Mouse (Mus musculus) heart, adult 2 months (tissue): ENCODE measurements around the gene Atp6v1g2.

Source experiments
- CTCF ChIP-seq: fragments of 200-600 bp; IDR thresholded peaks from 2 replicates; pipeline ENCODE4 v1.8.1; 2022; ENCODE audit warnings: antibody characterized with exemption, mild to moderate bottlenecking, moderate library complexity
- EP300 ChIP-seq: fragments of 200-500 bp; IDR thresholded peaks from 2 replicates; pipeline ENCODE4 v1.6.1; 2011; ENCODE audit warnings: low read depth, low read length, control low read depth; ENCODE audit not compliant: insufficient read depth

DNA sequence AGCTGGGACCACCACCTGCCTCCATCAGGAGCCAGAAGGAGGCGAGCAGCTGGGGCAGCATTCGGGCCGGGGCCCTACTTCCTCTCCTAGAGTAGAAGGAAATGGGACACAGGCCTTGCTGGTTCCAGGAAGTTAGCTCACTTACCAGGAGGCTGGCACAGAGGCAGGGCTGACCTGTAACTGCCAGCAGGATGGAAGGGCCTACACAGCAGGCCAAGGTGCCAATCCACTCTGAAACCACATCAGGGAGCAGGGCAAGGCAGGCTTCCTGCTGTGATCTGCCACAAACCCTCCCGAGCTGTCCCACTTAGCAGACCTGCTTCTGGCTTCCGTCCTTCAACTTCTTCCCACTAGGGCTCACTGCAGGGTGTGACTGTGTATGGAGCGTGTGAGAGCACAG is 11.2 kb upstream of the Atp6v1g2 start:
- TF ChIP-seq CTCF (no peak), EP300 (no peak)
